Mouse (Mus musculus): ENCODE data around the gene Rgl2. TPM values are rescaled to one million over a fixed set of nuclear protein-coding genes. Genes with fewer than 3 reads are reported as not detected.
"Not testable (repeated sequence)": the region's sequence is repeated elsewhere in the genome, so short reads cannot be mapped to it uniquely, and the experiment has no call there.

Gene Rgl2
- 10 to 100 TPM; 46.9 to 71.0 TPM for total RNA-seq (2021)

- DNase-seq (ENCODE audit: low spot score in 2 of 2), result peak; percentile 93 to 95
- intact Hi-C loops (cut with DNase I), result loop anchor here (10.0 kb wide), 1 partner anchor 915 kb away; no protein-coding TSS in a partner anchor
Observed at GRCm38 (mm10) chr17:33929371-33930279, at the start of gene Rgl2. Rgl2 (plus strand) TSS chr17:33929543.

- intact Hi-C loops (cut with DNase I), result not testable (repeated sequence)
Observed at GRCm38 (mm10) chr17:33884320-33884719, 45.0 kb upstream of the Rgl2 start.

GRCm38 (mm10) chr17:33887802-33888201, 41.5 kb upstream of the Rgl2 start:
- DNase-seq (ENCODE audit: low spot score in 2 of 2); intact Hi-C loops (cut with DNase I): not testable (repeated sequence)

More at GRCm38 (mm10) chr17:33884320-33884719, 45.0 kb upstream of the Rgl2 start:
- DNase-seq (ENCODE audit: low spot score in 2 of 2), result not testable (repeated sequence)

- intact Hi-C loops (cut with DNase I), result not testable (repeated sequence)
Observed at GRCm38 (mm10) chr17:33888230-33888629, 41.1 kb upstream of the Rgl2 start.

GRCm38 (mm10) chr17:33889941-33890532, 39.3 kb upstream of the Rgl2 start:
- DNase-seq (ENCODE audit: low spot score in 2 of 2); intact Hi-C loops (cut with DNase I): not testable (repeated sequence)

More at GRCm38 (mm10) chr17:33888230-33888629, 41.1 kb upstream of the Rgl2 start:
- not testable (repeated sequence) for DNase-seq (ENCODE audit: low spot score in 2 of 2)

GRCm38 (mm10) chr17:33890533-33891059, 38.7 kb upstream of the Rgl2 start, which contains the start of gene Kifc1:
Kifc1 (minus strand) TSS chr17:33890661.
- intact Hi-C loops (cut with DNase I), result no loop called here
- DNase-seq (ENCODE audit: low spot score in 2 of 2), result peak; percentile 99 to 100

GRCm38 (mm10) chr17:33891357-33891756, 38.0 kb upstream of the Rgl2 start:
- intact Hi-C loops (cut with DNase I), result no loop called here
- DNase-seq (ENCODE audit: low spot score in 2 of 2), result no peak

GRCm38 (mm10) chr17:33891892-33892291, 37.5 kb upstream of the Rgl2 start:
- DNase-seq (ENCODE audit: low spot score in 2 of 2); intact Hi-C loops (cut with DNase I): not testable (repeated sequence)

GRCm38 (mm10) chr17:33892429-33892828, 36.9 kb upstream of the Rgl2 start:
- intact Hi-C loops (cut with DNase I), result no loop called here
- DNase-seq (ENCODE audit: low spot score in 2 of 2), result no peak

GRCm38 (mm10) chr17:33893011-33893410, 36.3 kb upstream of the Rgl2 start:
- intact Hi-C loops (cut with DNase I); DNase-seq (ENCODE audit: low spot score in 2 of 2): not testable (repeated sequence)

- no peak for DNase-seq (ENCODE audit: low spot score in 2 of 2)
- intact Hi-C loops (cut with DNase I), result loop anchor here (2.0 kb wide), 1 partner anchor 24 kb away; no protein-coding TSS in a partner anchor
Observed at GRCm38 (mm10) chr17:33897114-33897794, 32.1 kb upstream of the Rgl2 start.

- intact Hi-C loops (cut with DNase I); DNase-seq (ENCODE audit: low spot score in 2 of 2): not testable (repeated sequence)
Observed at GRCm38 (mm10) chr17:33898193-33898592, 31.1 kb upstream of the Rgl2 start.

- no peak for DNase-seq (ENCODE audit: low spot score in 2 of 2)
- intact Hi-C loops (cut with DNase I), result no loop called here
Observed at GRCm38 (mm10) chr17:33899642-33900041, 29.7 kb upstream of the Rgl2 start.

GRCm38 (mm10) chr17:33900281-33900988, 28.9 kb upstream of the Rgl2 start:
- intact Hi-C loops (cut with DNase I), result no loop called here
- no peak for DNase-seq (ENCODE audit: low spot score in 2 of 2)

- intact Hi-C loops (cut with DNase I), result no loop called here
- DNase-seq (ENCODE audit: low spot score in 2 of 2), result no peak
Observed at GRCm38 (mm10) chr17:33900989-33901314, 28.4 kb upstream of the Rgl2 start.

- no peak for DNase-seq (ENCODE audit: low spot score in 2 of 2)
- intact Hi-C loops (cut with DNase I), result no loop called here
Observed at GRCm38 (mm10) chr17:33901653-33902052, 27.7 kb upstream of the Rgl2 start.

- intact Hi-C loops (cut with DNase I), result no loop called here
- DNase-seq (ENCODE audit: low spot score in 2 of 2), result no peak
Observed at GRCm38 (mm10) chr17:33902079-33902478, 27.3 kb upstream of the Rgl2 start.

GRCm38 (mm10) chr17:33902491-33902890, 26.9 kb upstream of the Rgl2 start:
- intact Hi-C loops (cut with DNase I), result no loop called here

More at GRCm38 (mm10) chr17:33902491-33902890, 26.9 kb upstream of the Rgl2 start:
- DNase-seq (ENCODE audit: low spot score in 2 of 2), result no peak

Data from left cerebral cortex, postnatal 36 days (tissue).